Mouse (Mus musculus) forebrain, postnatal 0 days (tissue): ENCODE measurements at regions not wholly inside any gene's neighbourhood (a gene's known extent, or its start where the extent isn't known, plus 50 kb on each side); places are given as distances from the start of the nearest gene placed in this dataset.
"Not testable (repeated sequence)": the region's sequence is repeated elsewhere in the genome, so short reads cannot be mapped to it uniquely, and the experiment has no call there.

Experiments used
- ATAC-seq: fragments of 200-750 bp; cut with Nextera tagmentation; 2 replicates; pipeline ENCODE4 v1.8.0; 2017; ENCODE audit warnings: mild to moderate bottlenecking, moderate library complexity
- DNase-seq: peaks from one replicate; pipeline ENCODE4 v3.0.0-alpha.2; 2015
- H3K27ac ChIP-seq: fragments of 300-500 bp; sonication (generic); 2 replicates; pipeline ENCODE4 v1.5.1; 2014; ENCODE audit warnings: low read depth, mild to moderate bottlenecking, antibody characterized with exemption, low read length, moderate library complexity, mixed read lengths
- H3K27me3 ChIP-seq: fragments of 300-500 bp; sonication (generic); 2 replicates; pipeline ENCODE4 v1.6.1; 2014; ENCODE audit warnings: mild to moderate bottlenecking, low read length, mixed read lengths; ENCODE audit not compliant: insufficient read depth
- H3K36me3 ChIP-seq: fragments of 300-500 bp; sonication (generic); 2 replicates; pipeline ENCODE4 v1.6.1; 2014; ENCODE audit warnings: mild to moderate bottlenecking, moderate library complexity; ENCODE audit not compliant: insufficient read depth
- H3K4me1 ChIP-seq: fragments of 300-500 bp; sonication (generic); 2 replicates; pipeline ENCODE4 v1.6.1; 2014; ENCODE audit warnings: antibody characterized with exemption; ENCODE audit not compliant: insufficient read depth
- H3K4me2 ChIP-seq: fragments of 300-500 bp; sonication (generic); 2 replicates; pipeline ENCODE4 v1.6.1; 2014; ENCODE audit warnings: low read depth, mild to moderate bottlenecking, moderate library complexity
- H3K4me3 ChIP-seq: fragments of 300-500 bp; sonication (generic); 2 replicates; pipeline ENCODE4 v1.5.1; 2014; ENCODE audit warnings: low read depth, low read length, mixed read lengths
- H3K9ac ChIP-seq: fragments of 300-500 bp; sonication (generic); 2 replicates; pipeline ENCODE4 v1.6.1; 2014; ENCODE audit warnings: mild to moderate bottlenecking
- H3K9me3 ChIP-seq: fragments of 300-500 bp; sonication (generic); 2 replicates; pipeline ENCODE4 v1.6.1; 2016; ENCODE audit warnings: low read length
- CTCF ChIP-seq: sonication (generic); IDR thresholded peaks from 2 replicates; pipeline ENCODE4 v1.5.1; 2016; ENCODE audit warnings: antibody characterized with exemption, control low read depth, low read depth
- WGBS: fragments of 180-500 bp; shearing (Covaris S2); extraction: QIAGEN DNeasy Blood & Tissue Kit; methylation state at CpG from one replicate; pipeline ENCODE4 v1.1.7; 2014; 5-methylcytosine and 5-hydroxymethylcytosine counted together

GRCm38 (mm10) chr12:113701841-113702240 lies 158.1 kb downstream of the Adam6a start:
- not testable (repeated sequence) for H3K9ac ChIP-seq, H3K4me1 ChIP-seq, H3K4me3 ChIP-seq, H3K9me3 ChIP-seq, H3K27me3 ChIP-seq, DNase-seq, H3K36me3 ChIP-seq, H3K4me2 ChIP-seq, H3K27ac ChIP-seq, ATAC-seq
- 62% methylated on average over 5 of the region's 5 CpGs for WGBS

- not testable (repeated sequence) for H3K9ac ChIP-seq, H3K36me3 ChIP-seq, H3K27me3 ChIP-seq, ATAC-seq, H3K9me3 ChIP-seq, H3K4me1 ChIP-seq, H3K4me2 ChIP-seq, H3K4me3 ChIP-seq, H3K27ac ChIP-seq, DNase-seq
- 0% methylated on average over 1 of the region's 1 CpGs for WGBS
Observed at GRCm38 (mm10) chr12:113716406-113716805, 172.7 kb downstream of the Adam6a start.

GRCm38 (mm10) chr12:113735847-113736246 lies 192.1 kb downstream of the Adam6a start:
- no peak for ATAC-seq
- no peak overlapping the region for H3K27ac ChIP-seq
- H3K9ac ChIP-seq = no peak overlapping the region
- no peak overlapping the region for H3K4me2 ChIP-seq
- H3K27me3 ChIP-seq = no peaks in the 10 kb centered on the region
- H3K9me3 ChIP-seq = 0 out of 2 replicates have a peak, but pooled peaks cover 10% of the 10 kb centered on the region
- TF ChIP-seq CTCF = no peak
- no peaks in the 10 kb centered on the region for H3K36me3 ChIP-seq
- no peaks in the 10 kb centered on the region for H3K4me1 ChIP-seq
- DNase-seq = no peak
- no peak overlapping the region for H3K4me3 ChIP-seq
- 75% methylated on average over 4 of the region's 4 CpGs for WGBS

- no peak for DNase-seq
- no peaks in the 10 kb centered on the region for H3K4me1 ChIP-seq
- WGBS = 50% methylated on average over 1 of the region's 1 CpGs
- H3K9ac ChIP-seq = no peak overlapping the region
- H3K27ac ChIP-seq = no peak overlapping the region
- H3K36me3 ChIP-seq = no peaks in the 10 kb centered on the region
- no peak for ATAC-seq
- no peak overlapping the region for H3K4me3 ChIP-seq
- H3K4me2 ChIP-seq = no peak overlapping the region
- peaks cover 15% of the 10 kb centered on the region; the same call in 1 of the 2 replicates for H3K9me3 ChIP-seq
- H3K27me3 ChIP-seq = no peaks in the 10 kb centered on the region
- no peak for TF ChIP-seq CTCF
Observed at GRCm38 (mm10) chr12:113746277-113746676, 202.6 kb downstream of the Adam6a start.

GRCm38 (mm10) chr12:113747987-113748386 lies 204.3 kb downstream of the Adam6a start:
- H3K4me3 ChIP-seq = no peak overlapping the region
- H3K36me3 ChIP-seq = no peaks in the 10 kb centered on the region
- no peak overlapping the region for H3K4me2 ChIP-seq
- H3K4me1 ChIP-seq = no peaks in the 10 kb centered on the region
- ATAC-seq = no peak
- H3K27ac ChIP-seq = no peak overlapping the region
- no peak for DNase-seq
- TF ChIP-seq CTCF = no peak
- H3K9ac ChIP-seq = no peak overlapping the region
- H3K9me3 ChIP-seq = peaks cover 15% of the 10 kb centered on the region; the same call in 1 of the 2 replicates
- H3K27me3 ChIP-seq = no peaks in the 10 kb centered on the region

GRCm38 (mm10) chr12:113769587-113769986 lies 225.9 kb downstream of the Adam6a start:
- peaks cover 10% of the 10 kb centered on the region; the same call in 1 of the 2 replicates for H3K9me3 ChIP-seq
- DNase-seq = no peak
- H3K4me1 ChIP-seq = no peaks in the 10 kb centered on the region
- 50% methylated on average over 1 of the region's 1 CpGs for WGBS
- H3K27ac ChIP-seq = no peak overlapping the region
- no peaks in the 10 kb centered on the region for H3K36me3 ChIP-seq
- H3K9ac ChIP-seq = no peak overlapping the region
- H3K4me2 ChIP-seq = no peak overlapping the region
- H3K4me3 ChIP-seq = no peak overlapping the region
- H3K27me3 ChIP-seq = no peaks in the 10 kb centered on the region
- ATAC-seq = no peak
- TF ChIP-seq CTCF = no peak

GRCm38 (mm10) chr12:113795876-113796275 lies 252.2 kb downstream of the Adam6a start:
- H3K36me3 ChIP-seq, H3K4me2 ChIP-seq, H3K9ac ChIP-seq, H3K27ac ChIP-seq, ATAC-seq, DNase-seq, H3K4me1 ChIP-seq, H3K4me3 ChIP-seq, H3K27me3 ChIP-seq: not testable (repeated sequence)
- WGBS = 0% methylated on average over 1 of the region's 1 CpGs
- 0 out of 2 replicates have a peak, but pooled peaks cover 14% of the 10 kb centered on the region for H3K9me3 ChIP-seq

GRCm38 (mm10) chr12:113826377-113826776 lies 282.7 kb downstream of the Adam6a start:
- no peaks in the 10 kb centered on the region for H3K4me1 ChIP-seq
- H3K36me3 ChIP-seq = no peaks in the 10 kb centered on the region
- no peaks in the 10 kb centered on the region for H3K27me3 ChIP-seq
- H3K9ac ChIP-seq = no peak overlapping the region
- no peak overlapping the region for H3K4me2 ChIP-seq
- ATAC-seq = no peak
- no peak overlapping the region for H3K27ac ChIP-seq
- no peak for DNase-seq
- TF ChIP-seq CTCF = no peak
- H3K9me3 ChIP-seq = 0 out of 2 replicates have a peak, but pooled peaks cover 22% of the 10 kb centered on the region
- 65% methylated on average over 5 of the region's 5 CpGs for WGBS
- H3K4me3 ChIP-seq = no peak overlapping the region
